Mouse (Mus musculus) cerebellum, adult 2 months (tissue): ENCODE results near the gene Rasip1. TPM values are rescaled to one million over a fixed set of nuclear protein-coding genes. Genes with fewer than 3 reads are reported as not detected.

Experiments
- DNase-seq, 2 experiments: peaks; one replicate each; pipeline ENCODE4 v3.0.0; 2021
- H3K27ac ChIP-seq: fragments of 200-500 bp; 2 replicates; pipeline ENCODE4 v1.5.1; 2012; ENCODE audit warnings: low read length, control low read depth, inconsistent platforms; ENCODE audit not compliant: insufficient read depth
- H3K27me3 ChIP-seq: fragments of 200-500 bp; 2 replicates; pipeline ENCODE4 v1.6.1; 2012; ENCODE audit warnings: inconsistent platforms, mild to moderate bottlenecking, low read length, moderate library complexity; ENCODE audit not compliant: control insufficient read depth, insufficient read depth
- H3K4me1 ChIP-seq: fragments of 200-500 bp; 2 replicates; pipeline ENCODE4 v1.6.1; 2011; ENCODE audit warnings: low read length; ENCODE audit not compliant: control insufficient read depth, insufficient read depth
- H3K4me3 ChIP-seq: fragments of 200-500 bp; replicated peaks from 2 replicates; pipeline ENCODE3; 2011; ENCODE audit warnings: mild to moderate bottlenecking, low read depth, low read length, control low read depth; ENCODE audit not compliant: insufficient read depth
- CTCF ChIP-seq: fragments of 200-500 bp; IDR thresholded peaks from 2 replicates; pipeline ENCODE4 v1.5.1; 2011; ENCODE audit warnings: low read depth, mild to moderate bottlenecking, control low read depth, low read length, moderate library complexity, borderline replicate concordance; ENCODE audit not compliant: insufficient read depth
- POLR2A ChIP-seq: fragments of 200-500 bp; IDR thresholded peaks from 2 replicates; pipeline ENCODE4 v1.6.1; 2011; ENCODE audit warnings: low read length, control low read depth, borderline replicate concordance; ENCODE audit not compliant: insufficient read depth
- WGBS: fragments of 180-500 bp; shearing (Covaris S2); methylation state at CpG from one replicate; pipeline ENCODE4 v1.1.7; 2018; 5-methylcytosine and 5-hydroxymethylcytosine counted together
- polyA plus RNA-seq: library from polyadenylated mRNA; depleted of rRNA; stranded (reverse); fragments of >200 nt; gene quantifications from 2 replicates; pipeline ENCODE4 v1.2.3, GENCODE M21; 2012

Rasip1 gene
- polyA plus RNA-seq, 1 experiment, result 7.6 TPM

GRCm38 (mm10) chr7:45638623-45639401 is 11.5 kb downstream of the Rasip1 start:
- DNase-seq, result peak; percentile 97 to 99
- Histone ChIP-seq H3K4me3 (peak overlapping the region; percentile 57), H3K27me3 (no peaks in the 10 kb centered on the region), H3K27ac (peak overlapping the region; percentile 11; the same call in 1 of the 2 replicates), H3K4me1 (peaks cover 26% of the 10 kb centered on the region)
- TF ChIP-seq CTCF (no peak), POLR2A (peak; percentile 96)
- whole genome bisulfite sequencing, result 20% methylated on average over 29 of the region's 29 CpGs

GRCm38 (mm10) chr7:45639561-45640027 is 12.3 kb downstream of the Rasip1 start, which contains the start of gene Mamstr:
TSS of gene Mamstr (plus strand) at chr7:45639977.
- no peak for DNase-seq
- H3K4me1 ChIP-seq, result peaks cover 26% of the 10 kb centered on the region
- WGBS, result 38% methylated on average over 19 of the region's 19 CpGs
- H3K4me3 ChIP-seq, result no peak within 1 kb of the TSS
- H3K27ac ChIP-seq, result 0 out of 2 replicates have a peak within 1 kb of the TSS, but pooled peaks have one; percentile 84
- TF ChIP-seq POLR2A (no peak), CTCF (no peak)
- no peaks in the 10 kb centered on the region for H3K27me3 ChIP-seq

- H3K27ac ChIP-seq, result 0 out of 2 replicates have a peak overlapping the region, but pooled peaks have one; percentile 84
- TF ChIP-seq CTCF (no peak), POLR2A (no peak)
- WGBS, result 75% methylated on average over 19 of the region's 19 CpGs
- no peak overlapping the region for H3K4me3 ChIP-seq
- H3K4me1 ChIP-seq, result peaks cover 26% of the 10 kb centered on the region
- no peak for DNase-seq
- H3K27me3 ChIP-seq, result no peaks in the 10 kb centered on the region
Observed at GRCm38 (mm10) chr7:45640191-45640957, 13.1 kb downstream of the Rasip1 start.

GRCm38 (mm10) chr7:45641391-45642040 is 14.2 kb downstream of the Rasip1 start:
- TF ChIP-seq CTCF (no peak), POLR2A (no peak)
- peak; percentile 61 to 74 for DNase-seq
- WGBS, result 8% methylated on average over 17 of the region's 17 CpGs
- Histone ChIP-seq H3K4me3 (peak overlapping the region; percentile 36), H3K27me3 (no peaks in the 10 kb centered on the region), H3K27ac (peak overlapping the region; percentile 84), H3K4me1 (peaks cover 26% of the 10 kb centered on the region)

GRCm38 (mm10) chr7:45642083-45642482 is 14.8 kb downstream of the Rasip1 start:
- no peak for TF ChIP-seq POLR2A
- TF ChIP-seq CTCF, result no peak
- WGBS, result 19% methylated on average over 5 of the region's 5 CpGs
- peak overlapping the region; percentile 37 for H3K4me3 ChIP-seq
- peak overlapping the region; percentile 84 for H3K27ac ChIP-seq
- H3K27me3 ChIP-seq, result no peaks in the 10 kb centered on the region
- H3K4me1 ChIP-seq, result peaks cover 26% of the 10 kb centered on the region
- peak; percentile 58 to 65 for DNase-seq

- WGBS, result 27% methylated on average over 16 of the region's 16 CpGs
- no peak for DNase-seq
- no peak for TF ChIP-seq CTCF
- TF ChIP-seq POLR2A, result no peak
- Histone ChIP-seq H3K4me3 (peak overlapping the region; percentile 74), H3K27ac (peak overlapping the region; percentile 84), H3K27me3 (no peaks in the 10 kb centered on the region), H3K4me1 (peaks cover 24% of the 10 kb centered on the region)
Observed at GRCm38 (mm10) chr7:45642503-45643255, 15.4 kb downstream of the Rasip1 start.

GRCm38 (mm10) chr7:45643441-45644178 is 16.3 kb downstream of the Rasip1 start:
- Histone ChIP-seq H3K4me1 (peaks cover 22% of the 10 kb centered on the region), H3K27me3 (no peaks in the 10 kb centered on the region), H3K4me3 (peak overlapping the region; percentile 74), H3K27ac (peak overlapping the region; percentile 84)
- peak; percentile 99 to 100 for DNase-seq
- TF ChIP-seq POLR2A (peak; percentile 84), CTCF (no peak)
- WGBS, result 5% methylated on average over 28 of the region's 28 CpGs
